Mouse (Mus musculus) heart, adult 11 months (tissue): ENCODE data around the gene Ppp3r1.

Experiments used
- DNase-seq: peaks from one replicate; pipeline ENCODE4 v3.0.0; 2022

Gene Ppp3r1

GRCm38 (mm10) chr11:17200936-17201335, 41.9 kb downstream of the Ppp3r1 start:
- no peak for DNase-seq

- DNase-seq: peak; percentile 30
Observed at GRCm38 (mm10) chr11:17202481-17202880, 43.4 kb downstream of the Ppp3r1 start.

GRCm38 (mm10) chr11:17211258-17212140, 52.4 kb downstream of the Ppp3r1 start, which contains the start of gene Pno1:
TSS of gene Pno1 (minus strand) at chr11:17211568.
- DNase-seq: peak; percentile 100

- DNase-seq: no peak
Observed at GRCm38 (mm10) chr11:17212141-17212495, 53.1 kb downstream of the Ppp3r1 start.

- DNase-seq: peak; percentile 67
Observed at GRCm38 (mm10) chr11:17212903-17213509, 53.9 kb downstream of the Ppp3r1 start.

GRCm38 (mm10) chr11:17215475-17215874, 56.4 kb downstream of the Ppp3r1 start:
- peak; percentile 41 for DNase-seq

- DNase-seq: peak; percentile 8
Observed at GRCm38 (mm10) chr11:17221126-17221525, 62.1 kb downstream of the Ppp3r1 start.

GRCm38 (mm10) chr11:17232792-17233191, 73.7 kb downstream of the Ppp3r1 start:
- peak; percentile 67 for DNase-seq

- peak; percentile 36 for DNase-seq
Observed at GRCm38 (mm10) chr11:17236449-17237037, 77.5 kb downstream of the Ppp3r1 start.

- peak; percentile 62 for DNase-seq
Observed at GRCm38 (mm10) chr11:17238598-17238997, 79.5 kb downstream of the Ppp3r1 start.

- no peak for DNase-seq
Observed at GRCm38 (mm10) chr11:17248715-17249114, 89.7 kb downstream of the Ppp3r1 start.
